Mouse (Mus musculus) kidney, adult 2 months (tissue): ENCODE measurements around the gene Tnpo2.

ENCODE experiments used
- CTCF ChIP-seq: fragments of 200-500 bp; conservative IDR thresholded peaks from 2 replicates; pipeline ENCODE4 v1.5.1; 2011; ENCODE audit warnings: low read depth, mild to moderate bottlenecking, control low read depth, low read length, moderate library complexity, mixed read lengths; ENCODE audit not compliant: insufficient read depth, insufficient read length
- POLR2A ChIP-seq: fragments of 200-500 bp; IDR thresholded peaks from one replicate; pipeline ENCODE4 v1.6.1; 2011; ENCODE audit warnings: low read depth, low read length, control low read depth

- TF ChIP-seq POLR2A, result no peak
- no peak for TF ChIP-seq CTCF
These were observed at the start of gene Tnpo2 for GRCm38 (mm10) chr8:85036718-85037365.
